Mouse (Mus musculus) thymus, postnatal 25 days (tissue): Measurements from ENCODE around the gene Ifnl2.
A peak's percentile ranks its signal among the peaks of the same experiment; 100 is the strongest.

ENCODE experiments used
- DNase-seq: peaks from one replicate; pipeline ENCODE4 v3.0.0; 2022

Gene Ifnl2

GRCm38 (mm10) chr7:28490410-28490809 is 19.8 kb downstream of the Ifnl2 start:
- peak; percentile 62 for DNase-seq

- no peak for DNase-seq
Measured at GRCm38 (mm10) chr7:28488030-28488491, 22.2 kb downstream of the Ifnl2 start.

DNA sequence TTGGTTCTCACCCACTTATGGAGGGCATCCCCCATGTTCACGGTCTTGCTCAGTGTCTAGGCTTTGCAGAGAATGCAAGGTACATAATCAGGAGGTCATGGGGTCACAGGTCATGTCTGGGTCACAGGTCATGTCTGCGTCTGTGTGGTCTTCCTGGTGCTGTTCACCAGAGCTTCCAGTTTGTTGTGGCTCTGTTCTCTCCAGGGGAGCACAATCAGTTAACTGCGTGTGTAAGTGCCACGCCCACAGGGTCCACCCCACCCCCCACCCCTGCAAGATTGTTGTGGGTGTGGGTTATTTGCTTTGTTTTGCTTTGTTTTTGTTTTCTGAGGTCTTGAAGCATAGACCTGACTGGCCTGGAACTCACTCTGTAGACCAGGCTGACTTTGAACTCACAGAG is 26.1 kb downstream of the Ifnl2 start:
- no peak for DNase-seq

- DNase-seq: no peak
Measured at GRCm38 (mm10) chr7:28482854-28483253, 27.4 kb downstream of the Ifnl2 start.

GRCm38 (mm10) chr7:28478854-28479253 is 31.4 kb downstream of the Ifnl2 start:
- no peak for DNase-seq

DNA sequence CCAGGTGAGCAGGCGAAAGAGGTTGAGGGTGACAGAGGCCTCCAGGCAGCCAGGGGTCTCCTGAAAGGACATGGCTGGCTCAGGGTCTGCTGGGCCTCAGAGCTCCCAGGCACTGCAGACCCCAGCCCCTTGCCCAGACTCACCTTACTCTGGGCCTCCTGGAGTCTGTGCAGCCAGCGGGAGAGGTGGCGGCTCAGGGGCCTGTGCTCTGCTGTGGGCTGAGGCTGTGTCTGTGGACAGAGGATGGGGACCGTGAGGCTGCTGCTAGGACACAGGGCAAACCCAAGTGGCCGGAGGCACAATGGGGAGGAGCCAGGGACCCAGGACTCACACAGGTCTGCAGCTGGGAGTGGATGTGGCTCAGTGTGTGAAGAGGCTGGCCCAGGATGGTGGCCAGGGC is 32.9 kb downstream of the Ifnl2 start:
- no peak for DNase-seq

DNA sequence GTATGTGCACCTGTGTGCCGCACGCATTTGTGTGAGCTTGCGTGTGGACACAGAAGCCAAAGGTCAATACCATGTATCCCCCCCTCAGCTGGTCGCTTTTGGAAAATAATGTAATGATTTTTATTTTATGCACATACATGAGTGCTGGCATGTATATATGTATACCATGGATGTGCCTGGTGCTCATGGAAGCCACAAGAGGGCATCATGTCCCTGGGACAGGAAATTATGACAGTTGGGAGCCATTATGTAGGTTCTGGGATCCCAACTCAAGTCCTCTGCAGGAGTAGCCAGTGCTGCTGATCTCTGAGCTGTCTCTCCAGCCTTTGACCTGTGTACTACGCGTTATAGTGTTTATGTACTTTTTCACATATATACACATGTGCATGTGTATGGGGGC is 34.1 kb downstream of the Ifnl2 start:
- no peak for DNase-seq

DNA sequence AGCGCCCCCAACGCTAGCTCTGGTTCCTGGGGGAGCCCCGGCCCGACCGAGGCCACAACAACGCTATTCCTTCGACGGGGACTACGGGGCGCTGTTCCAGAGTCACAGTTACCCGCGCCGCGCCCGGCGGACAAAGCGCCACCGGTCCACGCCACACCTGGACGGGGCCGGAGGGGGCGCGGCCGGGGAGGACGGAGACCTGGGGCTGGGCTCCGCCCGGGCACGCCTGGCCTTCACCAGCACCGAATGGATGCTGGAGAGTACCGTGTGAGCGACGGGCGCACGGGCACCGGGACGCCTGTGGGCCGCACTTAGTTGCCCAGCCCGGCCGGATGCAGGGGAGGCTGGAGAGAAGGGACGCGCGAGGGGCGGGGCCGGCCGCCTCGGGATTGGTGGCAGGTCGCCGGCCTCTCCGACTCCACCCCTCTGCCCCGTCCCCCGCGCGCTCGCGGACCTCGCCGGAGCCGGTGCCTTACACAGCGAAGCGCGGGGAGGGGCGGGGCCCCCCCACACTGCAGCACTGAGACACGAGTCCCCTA is 43.0 kb downstream of the Ifnl2 start:
- no peak for DNase-seq

DNA sequence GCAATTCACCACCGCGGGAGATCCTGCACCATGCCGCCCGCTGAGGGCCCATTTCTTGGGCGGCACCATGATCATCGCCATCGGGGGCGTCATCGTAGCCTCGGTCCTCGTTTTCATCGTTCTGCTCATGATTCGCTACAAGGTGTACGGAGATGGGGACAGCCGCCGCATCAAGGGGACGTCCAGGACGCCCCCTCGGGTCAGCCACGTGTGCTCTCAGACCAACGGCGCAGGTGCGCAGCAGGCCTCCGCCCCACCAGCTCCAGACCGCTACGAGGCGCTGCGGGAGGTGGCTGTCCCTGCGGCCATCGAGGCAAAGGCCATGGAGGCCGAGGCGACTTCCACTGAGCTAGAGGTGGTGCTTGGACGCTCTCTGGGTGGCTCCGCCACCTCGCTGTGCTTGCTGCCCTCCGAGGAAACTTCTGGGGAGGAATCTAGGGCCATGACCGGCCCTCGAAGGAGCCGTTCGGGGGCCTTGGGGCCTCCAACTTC is 43.5 kb downstream of the Ifnl2 start:
- no peak for DNase-seq

DNA sequence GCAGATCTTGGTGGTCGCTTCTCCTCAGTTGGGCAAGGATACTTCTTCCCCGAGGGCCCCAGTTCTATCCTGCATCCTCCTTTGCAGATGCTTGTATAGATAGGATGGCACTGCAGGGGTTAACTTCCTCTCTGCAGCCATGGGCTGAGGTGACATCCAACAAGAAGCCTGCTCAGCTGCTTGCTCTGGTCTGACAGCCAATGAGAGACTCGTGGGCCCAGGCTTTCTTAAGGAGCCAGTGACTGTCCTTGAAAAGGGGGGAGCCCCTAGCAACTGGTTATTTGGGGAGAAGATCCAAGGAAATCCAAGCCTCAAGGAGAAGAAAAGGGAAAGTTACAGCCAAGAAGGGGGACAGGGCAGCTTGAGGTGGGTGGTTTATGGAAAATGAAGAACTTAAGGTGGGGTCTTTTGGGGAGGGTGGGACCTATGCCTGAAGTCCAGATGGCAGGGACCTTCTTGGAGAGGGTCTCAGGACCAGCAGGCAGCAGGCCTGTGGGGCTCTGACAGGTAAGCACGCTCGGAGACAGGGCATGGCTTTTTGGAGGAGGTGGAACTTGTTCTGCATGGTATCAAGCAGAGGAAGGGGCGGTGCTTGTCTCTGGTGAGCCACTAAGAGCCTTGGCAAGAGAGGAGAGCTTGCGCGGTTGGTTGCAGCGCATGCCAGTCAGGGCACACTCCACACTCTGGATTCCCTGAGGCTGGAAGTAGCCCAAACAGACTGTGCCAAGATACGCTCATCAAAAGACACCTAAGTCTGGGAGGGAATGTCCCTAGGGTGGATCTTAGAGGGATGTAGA is 45.6 kb downstream of the Ifnl2 start:
- no peak for DNase-seq

DNA sequence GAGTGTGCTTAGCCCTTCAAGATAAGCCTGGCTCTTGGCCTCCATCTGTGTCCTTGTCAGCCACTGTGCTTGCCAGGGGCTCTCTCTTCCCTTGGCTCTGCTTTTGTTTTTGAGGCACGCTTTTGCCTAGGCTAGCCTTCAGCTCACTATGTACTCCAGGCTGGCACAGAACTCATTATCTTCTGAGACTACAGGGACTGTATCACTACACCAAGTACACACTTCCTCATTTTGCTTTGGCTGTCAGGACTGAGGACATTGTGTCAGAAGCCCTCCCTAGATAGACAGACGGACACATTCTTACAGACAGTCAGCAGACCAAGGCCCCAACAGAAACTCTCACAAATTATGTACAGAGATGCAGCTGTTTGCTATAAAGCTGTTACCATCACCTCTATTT is 47.5 kb downstream of the Ifnl2 start:
- DNase-seq: no peak

- no peak for DNase-seq
Measured at GRCm38 (mm10) chr7:28460361-28460760, 49.9 kb downstream of the Ifnl2 start.
